Mouse (Mus musculus) intestine, postnatal 0 days (tissue): Measurements from ENCODE around the gene Rbm41. TPM values are rescaled to one million over a fixed set of nuclear protein-coding genes. Genes with fewer than 3 reads are reported as not detected.

Experiments
- ATAC-seq: fragments of 200-750 bp; cut with Nextera tagmentation; 2 replicates; pipeline ENCODE4 v1.8.0; 2017; ENCODE audit warnings: mild to moderate bottlenecking, moderate TSS enrichment, moderate library complexity
- H3K27ac ChIP-seq: fragments of 300-500 bp; sonication (generic); 2 replicates; pipeline ENCODE4 v1.5.1; 2014; ENCODE audit warnings: mild to moderate bottlenecking, low read depth, low read length, moderate library complexity
- H3K27me3 ChIP-seq: fragments of 300-500 bp; sonication (generic); replicated peaks from 2 replicates; pipeline ENCODE4 v1.6.1; 2014; ENCODE audit warnings: low read length, mixed read lengths; ENCODE audit not compliant: control insufficient read depth, insufficient read depth
- H3K36me3 ChIP-seq: fragments of 300-500 bp; sonication (generic); 2 replicates; pipeline ENCODE4 v1.6.1; 2014; ENCODE audit warnings: mild to moderate bottlenecking, moderate library complexity; ENCODE audit not compliant: control insufficient read depth, insufficient read depth
- H3K4me1 ChIP-seq: fragments of 300-500 bp; sonication (generic); replicated peaks from 2 replicates; pipeline ENCODE4 v1.6.1; 2014; ENCODE audit warnings: antibody characterized with exemption, low read length, mixed read lengths; ENCODE audit not compliant: control insufficient read depth, insufficient read depth
- H3K4me2 ChIP-seq: fragments of 300-500 bp; sonication (generic); replicated peaks from 2 replicates; pipeline ENCODE4 v1.6.1; 2014; ENCODE audit warnings: low read depth, mild to moderate bottlenecking, moderate library complexity
- H3K4me3 ChIP-seq: fragments of 300-500 bp; sonication (generic); 2 replicates; pipeline ENCODE4 v1.5.1; 2014; ENCODE audit warnings: low read depth, low read length
- H3K9ac ChIP-seq: fragments of 300-500 bp; sonication (generic); 2 replicates; pipeline ENCODE4 v1.6.1; 2014; ENCODE audit warnings: mild to moderate bottlenecking, low read depth, low read length
- H3K9me3 ChIP-seq: fragments of 300-500 bp; sonication (generic); 2 replicates; pipeline ENCODE4 v1.6.1; 2016; ENCODE audit warnings: mixed run types; ENCODE audit not compliant: control insufficient read depth
- CTCF ChIP-seq: sonication (generic); IDR thresholded peaks from 2 replicates; pipeline ENCODE4 v1.5.1; 2016; ENCODE audit warnings: low read depth, mild to moderate bottlenecking, control low read depth, antibody characterized with exemption, moderate library complexity
- WGBS: fragments of 180-500 bp; shearing (Covaris S2); extraction: QIAGEN DNeasy Blood & Tissue Kit; methylation state at CpG from one replicate; pipeline ENCODE4 v1.1.7; 2014; 5-methylcytosine and 5-hydroxymethylcytosine counted together
- polyA plus RNA-seq: library from polyadenylated mRNA; unstranded; fragments of >200 nt; fragmentation: Nextera tagmentation; extraction: Ambion mirVana; gene quantifications from 2 replicates; pipeline ENCODE4 v1.2.1, GENCODE M21; 2015

The Rbm41 gene
- polyA plus RNA-seq: 1.3 and 1.4 TPM in 2 replicates

DNA sequence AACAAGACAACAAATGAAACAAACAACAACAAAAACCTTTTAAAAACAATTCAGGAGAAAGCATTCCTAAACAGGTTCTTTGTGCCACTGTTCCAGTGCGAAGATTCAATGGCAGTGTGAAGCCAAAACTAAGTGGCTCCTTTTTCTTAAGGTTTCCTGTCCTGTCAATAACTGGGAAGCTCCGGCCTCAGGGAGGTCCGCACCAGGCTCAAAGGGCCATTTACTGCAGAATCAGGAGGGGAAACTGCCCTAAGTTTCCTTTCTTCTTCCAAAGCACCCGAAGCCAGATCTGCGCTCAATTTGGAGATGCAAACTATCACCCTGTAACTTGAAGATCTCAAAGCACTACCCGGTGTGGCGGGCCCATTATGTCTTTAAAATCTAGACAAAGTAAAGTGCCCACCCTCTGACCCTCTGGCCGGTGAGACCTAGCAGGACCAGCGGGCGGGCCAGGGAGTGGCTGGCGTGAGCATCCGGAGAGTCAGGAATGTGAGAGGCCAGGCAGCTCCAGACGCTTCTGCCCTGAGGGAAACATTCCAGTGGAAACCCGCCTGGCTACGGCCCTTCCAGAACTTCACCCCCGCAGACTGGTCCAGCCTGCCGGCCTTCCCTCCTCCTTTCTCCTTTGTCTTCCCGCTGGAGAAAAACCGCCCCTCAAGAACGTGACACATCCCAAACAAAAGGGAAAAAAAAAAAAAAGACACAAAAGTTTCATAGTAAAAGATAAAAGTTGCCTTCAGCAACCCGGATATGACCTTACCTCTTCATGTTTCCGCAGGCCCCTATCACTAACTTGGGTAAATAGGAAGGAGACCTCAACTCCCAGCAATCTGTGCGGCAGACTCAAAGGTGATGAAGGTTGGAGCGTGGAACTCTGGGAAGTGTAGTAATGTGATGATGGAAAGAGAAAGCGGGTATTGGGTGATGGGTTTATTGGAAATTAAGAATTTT is at the start of gene Rbm41:
Gene Rbm41 (minus strand): TSS at position 856 of the 951 bp plus-strand sequence.
- Histone ChIP-seq H3K4me1 (no peaks in the 10 kb centered on the region), H3K9me3 (no peaks in the 10 kb centered on the region), H3K9ac (peak within 1 kb of the TSS; percentile 46), H3K36me3 (peaks cover 5% of the 10 kb centered on the region), H3K4me2 (peak within 1 kb of the TSS; percentile 62), H3K27ac (peak within 1 kb of the TSS; percentile 30; the same call in 1 of the 2 replicates), H3K4me3 (peak within 1 kb of the TSS; percentile 48), H3K27me3 (no peaks in the 10 kb centered on the region)
- peak; percentile 71 for ATAC-seq
- WGBS: 21% methylated on average over 25 of the region's 25 CpGs
- no peak for TF ChIP-seq CTCF

DNA sequence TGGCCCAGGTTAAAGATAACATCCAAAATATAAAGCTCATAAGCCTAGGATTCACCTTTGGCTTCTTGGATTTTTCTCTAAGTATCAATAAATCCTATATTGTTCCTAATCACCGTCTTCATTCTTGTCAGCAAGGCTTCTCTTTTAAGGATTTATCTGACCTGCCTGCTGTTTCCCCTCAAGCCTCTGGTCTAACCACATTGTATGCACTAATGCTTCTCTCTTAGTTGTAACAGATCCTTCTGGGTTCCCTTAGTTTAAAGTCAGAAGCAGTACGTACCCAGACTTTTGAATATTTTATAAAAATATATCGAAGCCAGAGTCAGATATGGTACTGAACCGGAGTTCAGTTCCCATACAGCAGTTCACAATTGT is 283 bp upstream of the Rbm41 start:
- H3K4me3 ChIP-seq: peak overlapping the region; percentile 48; the same call in 1 of the 2 replicates
- no peak overlapping the region for H3K27ac ChIP-seq
- no peaks in the 10 kb centered on the region for H3K9me3 ChIP-seq
- 83% methylated on average over 4 of the region's 4 CpGs for WGBS
- ATAC-seq: no peak
- H3K4me1 ChIP-seq: no peaks in the 10 kb centered on the region
- peak overlapping the region; percentile 62; the same call in 1 of the 2 replicates for H3K4me2 ChIP-seq
- no peaks in the 10 kb centered on the region for H3K27me3 ChIP-seq
- H3K36me3 ChIP-seq: peaks cover 3% of the 10 kb centered on the region; the same call in 1 of the 2 replicates
- no peak overlapping the region for H3K9ac ChIP-seq
- no peak for TF ChIP-seq CTCF

DNA sequence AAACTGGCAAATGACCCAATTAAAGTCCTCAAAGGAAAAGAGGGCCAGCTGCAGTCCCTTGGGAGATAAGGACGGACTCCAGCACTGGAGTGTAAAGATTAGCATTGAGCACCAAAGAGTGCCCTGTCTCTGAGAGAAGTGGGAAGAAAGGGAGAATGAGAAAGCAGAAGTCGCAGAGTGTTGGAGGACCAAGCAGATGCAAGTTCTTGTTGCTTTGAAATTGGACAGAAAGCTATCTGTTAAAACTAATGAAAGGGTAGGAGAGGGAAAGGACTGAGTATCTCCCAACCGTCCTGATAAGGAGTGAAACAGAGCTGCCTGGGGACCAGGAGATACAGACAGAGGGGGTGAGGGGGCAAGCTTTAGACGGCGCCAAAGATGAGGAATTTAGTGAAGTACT is 16.3 kb downstream of the Rbm41 start:
- H3K9me3 ChIP-seq: no peaks in the 10 kb centered on the region
- ATAC-seq: no peak
- no peak for TF ChIP-seq CTCF
- 78% methylated on average over 5 of the region's 5 CpGs for WGBS
- no peaks in the 10 kb centered on the region for H3K4me1 ChIP-seq
- no peak overlapping the region for H3K27ac ChIP-seq
- H3K4me2 ChIP-seq: no peak overlapping the region
- no peaks in the 10 kb centered on the region for H3K27me3 ChIP-seq
- no peak overlapping the region for H3K4me3 ChIP-seq
- H3K9ac ChIP-seq: no peak overlapping the region
- H3K36me3 ChIP-seq: no peaks in the 10 kb centered on the region

DNA sequence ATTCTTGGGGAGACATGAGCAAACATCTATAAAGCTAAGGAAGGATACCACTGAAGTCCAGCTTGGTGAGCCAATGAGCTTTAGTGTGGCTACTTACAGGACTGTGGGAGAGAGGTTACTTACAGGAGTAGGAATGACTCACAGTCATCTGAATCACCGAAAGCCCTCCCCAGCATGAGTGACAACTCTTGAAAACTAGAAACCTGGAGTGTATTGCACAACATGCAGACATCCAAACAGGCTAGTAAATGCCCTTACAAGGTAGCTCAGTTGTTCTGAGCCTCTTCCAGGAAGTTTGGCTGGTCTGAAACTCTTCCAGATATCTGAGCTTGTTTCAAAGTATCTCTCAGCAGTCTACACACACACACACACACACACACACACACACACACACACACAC is 64.9 kb downstream of the Rbm41 start:
- no peak overlapping the region for H3K9ac ChIP-seq

DNA sequence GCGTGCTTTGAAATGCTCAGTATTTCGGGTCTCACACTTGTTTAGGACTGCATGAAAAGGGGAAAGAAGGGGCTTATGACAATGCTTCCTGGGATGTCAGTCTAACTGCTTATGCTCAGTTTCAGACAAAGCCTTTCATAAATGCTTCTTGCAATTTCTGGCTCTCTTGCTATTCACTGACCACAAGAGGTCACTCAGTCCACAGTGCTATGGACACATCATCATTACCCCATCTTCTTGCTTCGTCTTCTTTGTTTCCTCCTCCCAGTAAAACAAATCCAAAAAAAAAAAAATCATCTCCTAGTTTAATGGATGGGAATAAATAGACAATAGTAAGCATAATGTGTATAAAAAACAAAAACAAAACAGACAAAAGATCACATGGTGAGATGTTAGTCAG is 65.9 kb downstream of the Rbm41 start:
- no peaks in the 10 kb centered on the region for H3K27me3 ChIP-seq
- no peak for ATAC-seq
- H3K27ac ChIP-seq: no peak overlapping the region
- H3K4me1 ChIP-seq: no peaks in the 10 kb centered on the region
- WGBS: 69% methylated on average over 3 of the region's 3 CpGs
- no peak overlapping the region for H3K4me2 ChIP-seq
- no peak overlapping the region for H3K9ac ChIP-seq
- peak; percentile 59 for TF ChIP-seq CTCF
- H3K4me3 ChIP-seq: no peak overlapping the region
- no peaks in the 10 kb centered on the region for H3K36me3 ChIP-seq
- no peaks in the 10 kb centered on the region for H3K9me3 ChIP-seq

More for the DNA sequence above, 64.9 kb downstream of the Rbm41 start:
- no peaks in the 10 kb centered on the region for H3K27me3 ChIP-seq
- 68% methylated on average over 1 of the region's 1 CpGs for WGBS
- no peak for TF ChIP-seq CTCF
- H3K9me3 ChIP-seq: no peaks in the 10 kb centered on the region
- H3K36me3 ChIP-seq: no peaks in the 10 kb centered on the region
- H3K4me3 ChIP-seq: no peak overlapping the region
- no peak for ATAC-seq
- H3K27ac ChIP-seq: no peak overlapping the region
- H3K4me1 ChIP-seq: no peaks in the 10 kb centered on the region
- H3K4me2 ChIP-seq: no peak overlapping the region

DNA sequence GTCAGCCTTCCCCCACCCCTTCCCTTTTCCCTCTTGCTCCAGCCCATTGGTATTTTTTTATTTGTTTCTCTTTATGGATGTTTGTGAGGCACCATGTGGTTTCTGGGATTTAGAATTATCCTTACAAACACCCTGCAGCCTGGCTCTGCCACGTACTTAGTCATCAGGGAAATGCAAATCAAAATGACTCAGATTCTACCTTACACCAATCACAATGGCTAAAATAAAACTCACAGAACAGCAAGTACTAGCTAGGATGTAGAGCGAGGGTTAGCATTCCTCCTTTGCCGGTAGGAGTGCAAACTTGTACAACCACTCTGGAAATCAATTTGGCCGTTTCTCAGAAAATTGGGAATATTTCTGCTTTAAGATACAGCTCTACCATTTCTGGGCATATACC is 77.8 kb downstream of the Rbm41 start:
- Histone ChIP-seq H3K9me3 (no peaks in the 10 kb centered on the region), H3K27me3 (no peaks in the 10 kb centered on the region), H3K9ac (no peak overlapping the region), H3K4me1 (no peaks in the 10 kb centered on the region), H3K27ac (no peak overlapping the region), H3K36me3 (no peaks in the 10 kb centered on the region), H3K4me2 (no peak overlapping the region), H3K4me3 (no peak overlapping the region)
- TF ChIP-seq CTCF: no peak
- 91% methylated on average over 4 of the region's 4 CpGs for WGBS
- ATAC-seq: no peak
